Mouse (Mus musculus) midbrain, embryonic 13.5 days (tissue): ENCODE measurements at regions not wholly inside any gene's neighbourhood (a gene's known extent, or its start where the extent isn't known, plus 50 kb on each side); places are given as distances from the start of the nearest gene placed in this dataset.
"Not testable (repeated sequence)": the region's sequence is repeated elsewhere in the genome, so short reads cannot be mapped to it uniquely, and the experiment has no call there.

Experiments used
- ATAC-seq: fragments of 200-750 bp; cut with Nextera tagmentation; 2 replicates; pipeline ENCODE4 v1.8.0; 2017; ENCODE audit warnings: mild to moderate bottlenecking, moderate TSS enrichment, moderate library complexity
- H3K27ac ChIP-seq: fragments of 300-500 bp; sonication (generic); 2 replicates; pipeline ENCODE4 v1.5.1; 2015; ENCODE audit warnings: inconsistent platforms, mild to moderate bottlenecking, moderate library complexity
- H3K27me3 ChIP-seq: fragments of 300-500 bp; sonication (generic); 2 replicates; pipeline ENCODE4 v1.6.1; 2015; ENCODE audit warnings: mild to moderate bottlenecking, inconsistent platforms
- H3K36me3 ChIP-seq: fragments of 300-500 bp; sonication (generic); 2 replicates; pipeline ENCODE4 v1.6.1; 2015; ENCODE audit warnings: mild to moderate bottlenecking, inconsistent platforms
- H3K4me1 ChIP-seq: fragments of 300-500 bp; sonication (generic); replicated peaks from 2 replicates; pipeline ENCODE4 v1.6.1; 2015; ENCODE audit warnings: inconsistent platforms
- H3K4me2 ChIP-seq: fragments of 300-500 bp; sonication (generic); replicated peaks from 2 replicates; pipeline ENCODE4 v1.6.1; 2015; ENCODE audit warnings: moderate library complexity, mild to moderate bottlenecking, inconsistent platforms
- H3K4me3 ChIP-seq: fragments of 300-500 bp; sonication (generic); replicated peaks from 2 replicates; pipeline ENCODE4 v1.5.1; 2015; ENCODE audit warnings: mild to moderate bottlenecking, inconsistent platforms
- H3K9ac ChIP-seq: fragments of 300-500 bp; sonication (generic); replicated peaks from 2 replicates; pipeline ENCODE4 v1.6.1; 2015; ENCODE audit warnings: mild to moderate bottlenecking, inconsistent platforms
- H3K9me3 ChIP-seq: fragments of 300-500 bp; sonication (generic); 2 replicates; pipeline ENCODE4 v1.6.1; 2016; ENCODE audit warnings: mild to moderate bottlenecking, inconsistent platforms
- whole genome bisulfite sequencing: fragments of 180-500 bp; shearing (Covaris S2); methylation state at CpG from one replicate; pipeline ENCODE4 v1.1.7; 2015; 5-methylcytosine and 5-hydroxymethylcytosine counted together

- no peaks in the 10 kb centered on the region for H3K36me3 ChIP-seq
- no peak overlapping the region for H3K9ac ChIP-seq
- H3K4me2 ChIP-seq: no peak overlapping the region
- H3K4me3 ChIP-seq: no peak overlapping the region
- no peak for ATAC-seq
- H3K27me3 ChIP-seq: no peaks in the 10 kb centered on the region
- no peaks in the 10 kb centered on the region for H3K9me3 ChIP-seq
- H3K4me1 ChIP-seq: no peaks in the 10 kb centered on the region
- WGBS: 81% methylated on average over 5 of the region's 5 CpGs
- H3K27ac ChIP-seq: no peak overlapping the region
These were observed 785.8 kb upstream of the Pou3f3 start for GRCm38 (mm10) chr1:41909799-41910198.

GRCm38 (mm10) chr1:41916730-41917347 is 778.7 kb upstream of the Pou3f3 start:
- Histone ChIP-seq H3K27ac (no peak overlapping the region), H3K9ac (no peak overlapping the region), H3K27me3 (no peaks in the 10 kb centered on the region), H3K4me1 (peaks cover 16% of the 10 kb centered on the region), H3K9me3 (no peaks in the 10 kb centered on the region), H3K36me3 (no peaks in the 10 kb centered on the region), H3K4me3 (no peak overlapping the region), H3K4me2 (no peak overlapping the region)
- ATAC-seq: no peak
- 84% methylated on average over 4 of the region's 4 CpGs for WGBS

GRCm38 (mm10) chr1:41917807-41918206 is 777.8 kb upstream of the Pou3f3 start:
- not testable (repeated sequence) for H3K27ac ChIP-seq, H3K36me3 ChIP-seq, H3K9ac ChIP-seq, H3K4me2 ChIP-seq, H3K9me3 ChIP-seq, ATAC-seq, H3K27me3 ChIP-seq, H3K4me3 ChIP-seq
- peaks cover 16% of the 10 kb centered on the region for H3K4me1 ChIP-seq
- 86% methylated on average over 5 of the region's 5 CpGs for WGBS

GRCm38 (mm10) chr1:41918394-41919262 is 776.9 kb upstream of the Pou3f3 start:
- no peak overlapping the region for H3K27ac ChIP-seq

GRCm38 (mm10) chr1:41933777-41934176 is 761.8 kb upstream of the Pou3f3 start:
- no peaks in the 10 kb centered on the region for H3K4me1 ChIP-seq
- H3K36me3 ChIP-seq: no peaks in the 10 kb centered on the region
- no peak for ATAC-seq
- no peak overlapping the region for H3K27ac ChIP-seq
- no peak overlapping the region for H3K4me3 ChIP-seq
- WGBS: 93% methylated on average over 1 of the region's 1 CpGs
- H3K4me2 ChIP-seq: no peak overlapping the region
- no peak overlapping the region for H3K9ac ChIP-seq
- H3K27me3 ChIP-seq: no peaks in the 10 kb centered on the region
- H3K9me3 ChIP-seq: no peaks in the 10 kb centered on the region

More at GRCm38 (mm10) chr1:41918394-41919262, 776.9 kb upstream of the Pou3f3 start:
- Histone ChIP-seq H3K4me1 (peaks cover 16% of the 10 kb centered on the region), H3K9ac (no peak overlapping the region), H3K36me3 (no peaks in the 10 kb centered on the region), H3K9me3 (no peaks in the 10 kb centered on the region), H3K27me3 (no peaks in the 10 kb centered on the region), H3K4me2 (peak overlapping the region; percentile 17; the same call in 1 of the 2 replicates), H3K4me3 (no peak overlapping the region)
- WGBS: 18% methylated on average over 11 of the region's 11 CpGs
- ATAC-seq: peak; percentile 60

- no peak overlapping the region for H3K27ac ChIP-seq
- H3K27me3 ChIP-seq: no peaks in the 10 kb centered on the region
- no peak overlapping the region for H3K4me2 ChIP-seq
- H3K9me3 ChIP-seq: no peaks in the 10 kb centered on the region
- no peaks in the 10 kb centered on the region for H3K4me1 ChIP-seq
- H3K4me3 ChIP-seq: no peak overlapping the region
- H3K36me3 ChIP-seq: no peaks in the 10 kb centered on the region
- no peak overlapping the region for H3K9ac ChIP-seq
- ATAC-seq: no peak
- WGBS: 52% methylated on average over 7 of the region's 7 CpGs
These were observed 759.6 kb upstream of the Pou3f3 start for GRCm38 (mm10) chr1:41935912-41936478.

- H3K27ac ChIP-seq: no peak overlapping the region
- H3K36me3 ChIP-seq: no peaks in the 10 kb centered on the region
- H3K9me3 ChIP-seq: peaks cover 3% of the 10 kb centered on the region; the same call in 1 of the 2 replicates
- no peaks in the 10 kb centered on the region for H3K4me1 ChIP-seq
- H3K9ac ChIP-seq: no peak overlapping the region
- H3K27me3 ChIP-seq: no peaks in the 10 kb centered on the region
- 63% methylated on average over 2 of the region's 2 CpGs for WGBS
- H3K4me3 ChIP-seq: no peak overlapping the region
- ATAC-seq: no peak
- no peak overlapping the region for H3K4me2 ChIP-seq
These were observed 734.6 kb upstream of the Pou3f3 start for GRCm38 (mm10) chr1:41960982-41961381.

- no peak overlapping the region for H3K4me3 ChIP-seq
- H3K9me3 ChIP-seq: no peaks in the 10 kb centered on the region
- no peaks in the 10 kb centered on the region for H3K36me3 ChIP-seq
- H3K9ac ChIP-seq: no peak overlapping the region
- no peak overlapping the region for H3K27ac ChIP-seq
- ATAC-seq: no peak
- peaks cover 8% of the 10 kb centered on the region; the same call in 1 of the 2 replicates for H3K4me1 ChIP-seq
- no peaks in the 10 kb centered on the region for H3K27me3 ChIP-seq
- no peak overlapping the region for H3K4me2 ChIP-seq
- 61% methylated on average over 5 of the region's 5 CpGs for WGBS
These were observed 714.0 kb upstream of the Pou3f3 start for GRCm38 (mm10) chr1:41981545-41981944.

- H3K4me2 ChIP-seq: no peak overlapping the region
- H3K4me3 ChIP-seq: no peak overlapping the region
- H3K27me3 ChIP-seq: no peaks in the 10 kb centered on the region
- H3K9me3 ChIP-seq: no peaks in the 10 kb centered on the region
- H3K36me3 ChIP-seq: no peaks in the 10 kb centered on the region
- no peak overlapping the region for H3K9ac ChIP-seq
- ATAC-seq: no peak
- 80% methylated on average over 6 of the region's 6 CpGs for WGBS
- no peaks in the 10 kb centered on the region for H3K4me1 ChIP-seq
- H3K27ac ChIP-seq: no peak overlapping the region
These were observed 689.3 kb upstream of the Pou3f3 start for GRCm38 (mm10) chr1:42006235-42006634.

- Histone ChIP-seq H3K4me2 (no peak overlapping the region), H3K9me3 (no peaks in the 10 kb centered on the region), H3K4me3 (no peak overlapping the region), H3K36me3 (no peaks in the 10 kb centered on the region), H3K9ac (no peak overlapping the region), H3K4me1 (no peaks in the 10 kb centered on the region), H3K27me3 (no peaks in the 10 kb centered on the region), H3K27ac (no peak overlapping the region)
- no peak for ATAC-seq
- WGBS: 95% methylated on average over 3 of the region's 3 CpGs
These were observed 687.5 kb upstream of the Pou3f3 start for GRCm38 (mm10) chr1:42008046-42008445.

GRCm38 (mm10) chr1:42012911-42013310 is 682.7 kb upstream of the Pou3f3 start:
- Histone ChIP-seq H3K27ac (no peak overlapping the region), H3K9ac (no peak overlapping the region), H3K27me3 (no peaks in the 10 kb centered on the region), H3K36me3 (no peaks in the 10 kb centered on the region), H3K4me1 (no peaks in the 10 kb centered on the region), H3K4me3 (no peak overlapping the region), H3K4me2 (no peak overlapping the region), H3K9me3 (no peaks in the 10 kb centered on the region)
- 86% methylated on average over 3 of the region's 3 CpGs for WGBS
- no peak for ATAC-seq

GRCm38 (mm10) chr1:42018966-42019365 is 676.6 kb upstream of the Pou3f3 start:
- Histone ChIP-seq H3K27ac (no peak overlapping the region), H3K27me3 (no peaks in the 10 kb centered on the region), H3K4me2 (no peak overlapping the region), H3K4me3 (no peak overlapping the region), H3K36me3 (no peaks in the 10 kb centered on the region), H3K4me1 (no peaks in the 10 kb centered on the region), H3K9ac (no peak overlapping the region), H3K9me3 (no peaks in the 10 kb centered on the region)
- WGBS: 55% methylated on average over 2 of the region's 2 CpGs
- no peak for ATAC-seq
